Mouse (Mus musculus): ENCODE measurements at regions not wholly inside any gene's neighbourhood (a gene's known extent, or its start where the extent isn't known, plus 50 kb on each side); places are given as distances from the start of the nearest gene placed in this dataset.
A peak's percentile ranks its signal among the peaks of the same experiment; 100 is the strongest.

- Histone ChIP-seq H3K27me3 (no peaks in the 10 kb centered on the region), H3K4me1 (no peaks in the 10 kb centered on the region), H3K4me3 (no peak overlapping the region), H3K36me3 (no peaks in the 10 kb centered on the region), H3K4me2 (replicated peaks) (no peak overlapping the region), H3K9me3 (no peaks in the 10 kb centered on the region), H3K9ac (replicated peaks) (no peak overlapping the region), H3K27ac (replicated peaks) (no peak overlapping the region)
- no peak for ATAC-seq (ENCODE audit: low FRiP score, low read depth)
- WGBS, result 85% methylated on average over 1 of the region's 1 CpGs
These were observed 183.8 kb downstream of the Tm4sf1 start for GRCm38 (mm10) chr3:57118016-57118415.

DNA sequence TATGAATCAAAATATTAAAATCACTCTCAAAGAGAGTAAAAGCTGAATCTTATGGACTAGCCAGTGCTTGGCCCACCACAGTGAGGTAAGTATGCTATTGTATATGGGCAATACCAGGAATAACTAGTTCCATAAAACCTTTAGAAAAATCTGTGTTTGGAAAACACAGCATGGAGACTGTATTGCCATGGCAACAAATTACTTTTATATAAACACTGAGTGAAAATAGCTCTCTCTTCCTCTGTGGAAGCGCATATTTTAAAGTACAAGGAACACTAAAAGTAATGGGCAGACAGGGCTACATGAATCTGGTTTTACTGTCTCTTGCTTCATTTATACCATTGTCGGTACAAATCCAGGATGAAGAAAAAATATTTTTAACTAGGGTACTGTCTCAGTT lies 199.5 kb downstream of the Tm4sf1 start:
- Histone ChIP-seq H3K4me3 (no peak overlapping the region), H3K36me3 (no peaks in the 10 kb centered on the region), H3K27me3 (no peaks in the 10 kb centered on the region), H3K9ac (replicated peaks) (no peak overlapping the region), H3K27ac (replicated peaks) (no peak overlapping the region), H3K4me1 (no peaks in the 10 kb centered on the region), H3K9me3 (no peaks in the 10 kb centered on the region), H3K4me2 (replicated peaks) (no peak overlapping the region)
- no peak for ATAC-seq (ENCODE audit: low FRiP score, low read depth)
- WGBS, result 90% methylated on average over 2 of the region's 2 CpGs

DNA sequence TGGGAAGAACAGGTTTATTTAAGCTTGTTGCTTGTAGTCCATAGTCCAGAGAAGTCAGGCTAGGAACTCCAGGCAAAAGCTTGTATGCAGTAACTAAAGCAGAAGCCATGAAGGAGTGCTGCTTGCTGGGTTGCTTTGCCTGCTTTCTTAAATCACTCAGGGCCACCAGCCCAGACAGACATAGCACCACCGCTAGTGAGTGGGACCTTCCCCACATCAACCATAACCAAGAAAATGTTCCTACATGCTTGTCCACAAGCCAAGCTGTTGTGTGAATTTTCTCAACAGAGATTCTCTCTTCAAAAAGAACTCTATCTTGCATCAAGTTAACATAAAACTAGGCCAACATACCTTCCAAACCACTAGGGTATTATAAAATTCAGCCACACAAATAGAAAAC lies 201.3 kb downstream of the Tm4sf1 start:
- no peak overlapping the region for H3K9ac ChIP-seq (replicated peaks)
- no peaks in the 10 kb centered on the region for H3K9me3 ChIP-seq
- no peak overlapping the region for H3K4me2 ChIP-seq (replicated peaks)
- no peak overlapping the region for H3K4me3 ChIP-seq
- 84% methylated on average over 1 of the region's 1 CpGs for WGBS
- no peak for ATAC-seq (ENCODE audit: low FRiP score, low read depth)
- no peaks in the 10 kb centered on the region for H3K4me1 ChIP-seq
- no peaks in the 10 kb centered on the region for H3K27me3 ChIP-seq
- H3K36me3 ChIP-seq, result no peaks in the 10 kb centered on the region
- no peak overlapping the region for H3K27ac ChIP-seq (replicated peaks)

DNA sequence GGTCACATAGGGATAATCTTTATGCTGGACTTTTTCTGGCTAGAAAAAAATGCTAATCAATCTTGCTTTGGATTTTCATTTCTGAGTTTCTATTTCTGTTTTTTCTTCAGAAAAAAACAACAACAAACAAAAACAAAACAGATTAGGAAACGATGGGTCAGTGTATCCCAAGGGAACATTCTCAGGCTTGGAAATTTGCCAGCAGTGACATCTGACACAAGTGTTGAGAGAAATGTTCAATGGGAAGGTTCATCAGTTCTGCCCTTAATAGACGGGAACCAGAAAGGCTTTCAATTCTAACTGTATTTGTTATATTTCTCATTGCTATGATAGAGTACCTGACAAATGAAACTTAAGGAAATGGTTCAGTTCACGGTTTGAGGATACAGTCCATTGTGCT lies 206.9 kb downstream of the Tm4sf1 start:
- Histone ChIP-seq H3K9ac (replicated peaks) (no peak overlapping the region), H3K27ac (replicated peaks) (no peak overlapping the region), H3K4me3 (no peak overlapping the region), H3K4me1 (no peaks in the 10 kb centered on the region), H3K9me3 (no peaks in the 10 kb centered on the region), H3K27me3 (no peaks in the 10 kb centered on the region), H3K4me2 (replicated peaks) (no peak overlapping the region), H3K36me3 (no peaks in the 10 kb centered on the region)
- 78% methylated on average over 3 of the region's 3 CpGs for WGBS
- ATAC-seq (ENCODE audit: low FRiP score, low read depth), result no peak

DNA sequence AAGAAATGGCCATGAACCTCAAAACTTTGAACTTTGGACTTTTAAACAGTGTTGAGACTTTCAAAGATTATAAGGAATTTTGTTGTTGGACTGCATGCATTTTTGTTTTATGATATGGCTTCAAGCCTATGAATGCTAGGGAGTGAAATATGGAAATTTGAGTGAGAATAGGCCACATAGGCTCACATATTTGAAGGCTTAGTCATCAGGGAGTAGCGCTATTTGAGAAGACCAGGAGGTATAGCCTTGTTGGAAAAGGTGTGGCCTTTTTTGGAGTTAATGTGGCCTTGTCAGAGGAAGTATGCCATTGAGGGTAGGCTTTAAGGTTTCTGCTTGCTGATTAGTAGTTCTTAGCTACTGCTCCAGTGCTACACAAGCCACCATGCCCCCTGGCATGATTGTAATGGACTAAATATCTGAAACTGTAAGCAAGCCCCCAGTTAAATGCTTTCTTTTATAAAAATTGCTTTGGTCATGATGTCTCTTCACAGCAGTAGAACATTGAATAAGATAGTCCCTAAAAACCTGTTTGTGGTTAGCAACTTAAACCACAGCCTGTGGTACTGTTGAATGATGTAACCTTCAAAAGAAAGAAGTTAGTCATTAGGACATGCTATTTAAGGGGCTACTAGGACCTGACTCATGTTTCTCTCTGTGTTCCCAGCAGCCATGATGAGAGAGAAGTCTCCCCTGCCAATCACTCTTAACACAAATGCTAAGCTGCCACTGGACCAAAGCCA lies 208.4 kb downstream of the Tm4sf1 start:
- H3K27ac ChIP-seq (replicated peaks), result no peak overlapping the region
- H3K9me3 ChIP-seq, result no peaks in the 10 kb centered on the region

DNA sequence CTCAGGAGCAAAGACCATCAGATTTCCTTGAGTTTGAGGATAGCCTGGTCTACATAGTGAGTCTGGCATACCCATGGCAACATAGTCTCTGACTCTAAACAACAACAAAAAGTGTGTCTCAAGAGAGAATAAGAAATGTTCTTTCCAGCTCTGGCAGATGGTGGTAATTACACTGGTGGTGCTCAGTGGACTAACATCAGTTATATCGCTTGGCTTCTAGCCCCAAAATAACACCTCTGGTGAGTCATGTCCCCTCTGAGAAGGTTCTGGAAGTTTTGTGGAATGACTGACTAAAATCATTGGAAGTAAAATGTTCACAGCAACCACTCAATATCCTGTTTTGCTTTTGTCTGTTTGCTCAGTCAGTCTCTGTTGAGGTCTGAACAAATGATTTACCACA lies 227.3 kb downstream of the Tm4sf1 start:
- 91% methylated on average over 1 of the region's 1 CpGs for WGBS
- H3K4me1 ChIP-seq, result no peaks in the 10 kb centered on the region
- no peak overlapping the region for H3K4me2 ChIP-seq (replicated peaks)
- no peak overlapping the region for H3K27ac ChIP-seq (replicated peaks)
- no peak overlapping the region for H3K4me3 ChIP-seq
- no peaks in the 10 kb centered on the region for H3K9me3 ChIP-seq
- no peak for ATAC-seq (ENCODE audit: low FRiP score, low read depth)
- H3K36me3 ChIP-seq, result no peaks in the 10 kb centered on the region
- no peak overlapping the region for H3K9ac ChIP-seq (replicated peaks)
- no peaks in the 10 kb centered on the region for H3K27me3 ChIP-seq

More for the DNA sequence above, 208.4 kb downstream of the Tm4sf1 start:
- H3K9ac ChIP-seq (replicated peaks), result no peak overlapping the region
- H3K4me2 ChIP-seq (replicated peaks), result no peak overlapping the region
- H3K4me1 ChIP-seq, result no peaks in the 10 kb centered on the region
- WGBS, result 88% methylated on average over 1 of the region's 1 CpGs
- H3K27me3 ChIP-seq, result no peaks in the 10 kb centered on the region
- H3K36me3 ChIP-seq, result no peaks in the 10 kb centered on the region
- no peak for ATAC-seq (ENCODE audit: low FRiP score, low read depth)
- no peak overlapping the region for H3K4me3 ChIP-seq

DNA sequence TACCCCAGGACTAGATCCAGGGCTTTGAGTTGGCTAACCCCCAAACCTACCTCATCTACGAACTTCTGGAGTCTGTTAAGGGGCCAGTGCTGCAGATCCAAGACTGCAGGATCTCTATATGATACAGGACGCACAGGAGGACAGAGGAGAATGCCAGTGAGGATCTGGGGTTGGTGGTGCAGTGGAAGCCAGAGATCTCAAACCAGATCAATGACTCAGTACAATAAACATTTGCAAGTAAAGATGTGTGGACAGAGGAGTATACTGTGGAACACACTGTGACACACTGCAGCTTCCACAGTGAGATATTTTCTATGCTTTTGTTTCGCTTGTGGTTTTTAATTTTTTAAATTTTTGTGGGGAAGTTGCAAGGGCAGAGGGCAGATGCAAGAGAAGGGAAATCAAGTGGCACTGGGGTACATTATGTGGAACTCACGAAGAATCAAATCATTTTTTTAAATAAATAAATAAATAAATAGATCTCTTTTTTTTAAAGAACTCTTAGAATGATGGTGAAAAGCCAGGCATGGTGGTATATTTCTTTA lies 227.8 kb downstream of the Tm4sf1 start:
- no peak for ATAC-seq (ENCODE audit: low FRiP score, low read depth)
- 81% methylated on average over 4 of the region's 4 CpGs for WGBS
- H3K9ac ChIP-seq (replicated peaks), result no peak overlapping the region

DNA sequence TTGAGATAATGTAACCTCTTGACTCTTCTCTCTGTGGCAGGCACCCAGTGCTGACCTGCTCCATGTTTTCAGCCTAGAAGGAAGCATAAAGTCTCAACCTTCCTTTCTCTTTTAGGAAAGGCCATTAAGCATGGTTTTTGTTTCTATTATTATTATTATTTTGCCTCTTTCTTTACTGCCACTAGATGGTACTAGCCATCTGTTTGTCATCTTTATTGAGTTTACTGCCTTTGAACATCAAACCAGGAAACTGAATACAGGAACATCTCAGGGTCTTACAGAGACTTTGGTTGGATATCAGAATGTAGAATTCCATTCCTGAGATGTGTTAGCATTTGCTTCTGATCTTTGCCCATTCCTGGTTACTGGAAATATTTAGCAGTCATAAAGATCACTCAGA lies 268.8 kb downstream of the Tm4sf1 start:
- Histone ChIP-seq H3K27me3 (no peaks in the 10 kb centered on the region), H3K9ac (replicated peaks) (no peak overlapping the region), H3K4me3 (no peak overlapping the region), H3K36me3 (no peaks in the 10 kb centered on the region), H3K9me3 (no peaks in the 10 kb centered on the region), H3K4me1 (no peaks in the 10 kb centered on the region), H3K27ac (replicated peaks) (no peak overlapping the region), H3K4me2 (replicated peaks) (no peak overlapping the region)
- no peak for ATAC-seq (ENCODE audit: low FRiP score, low read depth)

More for the DNA sequence above, 227.8 kb downstream of the Tm4sf1 start:
- no peaks in the 10 kb centered on the region for H3K36me3 ChIP-seq
- no peak overlapping the region for H3K4me2 ChIP-seq (replicated peaks)
- no peaks in the 10 kb centered on the region for H3K27me3 ChIP-seq
- H3K4me1 ChIP-seq, result no peaks in the 10 kb centered on the region
- no peak overlapping the region for H3K4me3 ChIP-seq
- no peak overlapping the region for H3K27ac ChIP-seq (replicated peaks)
- H3K9me3 ChIP-seq, result no peaks in the 10 kb centered on the region

GRCm38 (mm10) chr3:57018171-57018570 lies 283.6 kb downstream of the Tm4sf1 start:
- Histone ChIP-seq H3K27ac (replicated peaks) (no peak overlapping the region), H3K36me3 (no peaks in the 10 kb centered on the region), H3K4me2 (replicated peaks) (no peak overlapping the region), H3K4me1 (no peaks in the 10 kb centered on the region), H3K9ac (replicated peaks) (no peak overlapping the region), H3K27me3 (no peaks in the 10 kb centered on the region), H3K9me3 (no peaks in the 10 kb centered on the region), H3K4me3 (no peak overlapping the region)
- ATAC-seq (ENCODE audit: low FRiP score, low read depth), result no peak

DNA sequence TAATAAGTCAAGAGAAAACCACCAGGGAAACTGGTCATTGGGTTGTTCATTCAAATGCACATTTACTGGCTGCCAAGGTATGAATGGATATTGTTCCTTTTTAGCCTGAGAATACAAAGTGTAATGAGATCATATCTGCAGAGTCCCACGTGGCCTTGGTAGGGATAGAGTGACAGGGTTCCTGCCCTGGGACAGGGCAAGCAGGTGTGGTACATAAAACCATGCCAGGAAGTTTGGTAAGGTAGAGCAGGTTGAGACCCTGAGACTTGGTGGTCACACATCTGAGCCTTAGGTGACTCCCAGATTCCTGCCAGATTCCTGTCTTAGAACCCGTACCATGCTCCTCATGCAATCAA lies 320.5 kb downstream of the Tm4sf1 start:
- H3K4me2 ChIP-seq (replicated peaks), result no peak overlapping the region
- ATAC-seq (ENCODE audit: low FRiP score, low read depth), result peak; percentile 83; the same call in 1 of the 2 replicates
- H3K36me3 ChIP-seq, result no peaks in the 10 kb centered on the region
- H3K27me3 ChIP-seq, result no peaks in the 10 kb centered on the region
- no peak overlapping the region for H3K4me3 ChIP-seq
- H3K27ac ChIP-seq (replicated peaks), result peak overlapping the region; percentile 68
- H3K4me1 ChIP-seq, result peaks cover 15% of the 10 kb centered on the region
- no peaks in the 10 kb centered on the region for H3K9me3 ChIP-seq
- H3K9ac ChIP-seq (replicated peaks), result no peak overlapping the region
- 54% methylated on average over 2 of the region's 2 CpGs for WGBS

DNA sequence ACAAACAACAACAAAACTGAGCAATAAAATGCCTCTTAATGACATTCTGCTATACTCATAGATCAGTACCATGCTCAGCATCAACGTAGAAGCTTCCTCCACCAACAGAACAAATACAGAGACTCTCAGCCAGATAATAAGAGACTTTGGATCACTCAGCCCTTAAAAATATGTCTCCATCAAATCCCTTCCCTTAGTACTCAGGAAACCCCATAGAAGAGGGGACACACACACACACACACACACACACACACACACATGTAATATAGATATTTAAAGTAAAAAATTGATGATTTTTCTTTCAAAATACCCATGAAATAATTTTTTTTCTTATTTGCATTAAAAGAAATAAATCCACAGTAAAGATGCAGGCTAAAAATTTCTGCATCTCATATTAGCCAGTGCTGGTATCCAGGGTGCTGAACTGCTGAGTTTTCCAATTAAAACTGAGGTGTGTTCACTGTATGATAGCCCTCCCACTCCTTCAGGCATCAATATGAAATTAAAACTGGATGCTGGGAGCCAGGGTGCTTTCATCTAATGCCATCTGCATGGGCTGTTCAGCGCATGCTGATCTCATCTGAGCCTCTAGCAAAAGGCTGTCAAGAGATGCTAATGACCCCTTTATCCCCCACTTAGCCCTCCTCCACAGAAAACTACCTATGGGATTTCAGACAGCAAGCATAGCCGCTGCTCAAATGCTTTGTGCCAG lies 321.0 kb downstream of the Tm4sf1 start:
- Histone ChIP-seq H3K36me3 (no peaks in the 10 kb centered on the region), H3K9me3 (no peaks in the 10 kb centered on the region), H3K27me3 (no peaks in the 10 kb centered on the region), H3K27ac (replicated peaks) (peak overlapping the region; percentile 68; the same call in 1 of the 2 replicates), H3K4me2 (replicated peaks) (no peak overlapping the region), H3K4me3 (no peak overlapping the region), H3K4me1 (peaks cover 15% of the 10 kb centered on the region), H3K9ac (replicated peaks) (no peak overlapping the region)
- ATAC-seq (ENCODE audit: low FRiP score, low read depth), result peak; percentile 93
- 41% methylated on average over 3 of the region's 3 CpGs for WGBS

- no peak overlapping the region for H3K4me2 ChIP-seq (replicated peaks)
- H3K9me3 ChIP-seq, result no peaks in the 10 kb centered on the region
- H3K4me3 ChIP-seq, result no peak overlapping the region
- WGBS, result 82% methylated on average over 1 of the region's 1 CpGs
- no peak overlapping the region for H3K27ac ChIP-seq (replicated peaks)
- peaks cover 14% of the 10 kb centered on the region for H3K4me1 ChIP-seq
- no peak for ATAC-seq (ENCODE audit: low FRiP score, low read depth)
- H3K9ac ChIP-seq (replicated peaks), result no peak overlapping the region
- H3K27me3 ChIP-seq, result no peaks in the 10 kb centered on the region
- H3K36me3 ChIP-seq, result no peaks in the 10 kb centered on the region
These were observed 335.8 kb downstream of the Tm4sf1 start for GRCm38 (mm10) chr3:56966008-56966407.

All from midbrain, embryonic 12.5 days (tissue).